Mouse (Mus musculus) stomach, postnatal 0 days (tissue): ENCODE results near the gene Phf13.

Source experiments
- CTCF ChIP-seq: IDR thresholded peaks from 2 replicates; pipeline ENCODE4 v1.5.1; 2016; ENCODE audit warnings: antibody characterized with exemption, low read depth, mild to moderate bottlenecking, moderate library complexity
- EP300 ChIP-seq: optimal IDR thresholded peaks from 2 replicates; pipeline ENCODE3; 2016; ENCODE audit warnings: antibody characterized with exemption

DNA sequence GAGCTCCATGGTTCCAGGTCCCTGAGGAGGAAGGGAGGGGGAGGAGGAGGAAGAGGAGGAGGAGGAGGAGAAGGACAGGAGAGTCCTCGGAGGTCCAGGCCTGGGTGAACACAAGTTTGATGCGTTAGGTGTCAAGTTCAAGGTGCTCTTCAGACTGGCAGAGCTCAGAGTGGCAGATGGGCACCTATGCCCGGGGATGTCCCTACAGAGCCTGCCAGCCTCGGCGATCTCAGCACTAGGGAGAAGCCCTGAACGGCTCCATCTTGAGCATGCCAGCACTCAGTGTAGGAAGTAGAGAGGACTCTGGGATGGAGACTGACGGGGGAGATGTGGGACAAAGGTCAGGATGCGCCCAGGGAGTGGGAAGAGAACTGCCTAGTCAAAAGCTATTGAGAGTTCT, 9.4 kb downstream of the Phf13 start:
- TF ChIP-seq CTCF (no peak), EP300 (no peak)
